Mouse (Mus musculus): Measurements from ENCODE around the gene Tsen15. TPM values are rescaled to one million over a fixed set of nuclear protein-coding genes. Genes with fewer than 3 reads are reported as not detected.

Gene Tsen15
- 75.9 and 94.4 TPM in 2 replicates for polyA plus RNA-seq (2016; fragmentation: Nextera tagmentation; extraction: Ambion mirVana)

DNA sequence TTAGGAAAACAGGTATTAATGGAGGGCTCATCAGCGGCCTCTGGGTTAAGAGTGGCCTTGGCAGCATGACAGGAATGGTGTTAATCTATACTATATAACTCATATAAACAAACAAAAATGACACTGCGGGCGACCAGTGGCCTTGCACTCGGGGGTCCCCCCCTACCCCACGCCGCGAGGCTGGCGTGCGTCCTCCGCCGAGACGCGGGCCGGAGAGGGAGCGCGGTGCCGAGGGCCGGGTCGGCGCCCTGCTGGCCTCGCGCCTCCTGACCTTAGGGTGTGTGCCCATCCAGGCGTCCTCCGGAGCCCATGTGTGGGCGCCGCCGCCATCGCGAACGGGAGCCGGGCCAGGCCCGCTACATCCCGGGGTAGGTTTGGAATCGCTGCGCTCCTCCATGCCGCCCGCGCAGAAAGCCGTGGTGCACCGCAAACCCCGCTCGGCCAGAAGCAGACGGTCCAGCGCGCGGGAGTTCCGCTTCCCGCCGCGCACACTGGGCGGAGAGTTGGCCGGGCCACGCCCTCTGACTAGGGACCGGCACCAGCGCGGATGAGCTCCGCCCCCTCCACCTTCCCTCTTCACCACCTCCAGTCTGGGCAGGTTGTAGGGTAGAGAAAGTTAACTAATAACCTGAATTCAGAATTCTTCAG is at the start of gene Tsen15:
TSS of gene Tsen15 (minus strand) at position 501 of the 648 bp plus-strand sequence.
- Histone ChIP-seq H3K27ac (peak within 1 kb of the TSS; percentile 88), H3K36me3 (peaks cover 9% of the 10 kb centered on the region), H3K27me3 (ENCODE audit: insufficient read depth, poor library complexity, severe bottlenecking) (no peaks in the 10 kb centered on the region), H3K4me1 (0 out of 2 replicates have a peak, but pooled peaks cover 3% of the 10 kb centered on the region), H3K4me3 (peak within 1 kb of the TSS; percentile 84), H3K9me3 (no peaks in the 10 kb centered on the region)
- peak; percentile 93 for DNase-seq (ENCODE audit: low spot score)
- under 1% methylated on average over 57 of the region's 57 CpGs for WGBS

DNA sequence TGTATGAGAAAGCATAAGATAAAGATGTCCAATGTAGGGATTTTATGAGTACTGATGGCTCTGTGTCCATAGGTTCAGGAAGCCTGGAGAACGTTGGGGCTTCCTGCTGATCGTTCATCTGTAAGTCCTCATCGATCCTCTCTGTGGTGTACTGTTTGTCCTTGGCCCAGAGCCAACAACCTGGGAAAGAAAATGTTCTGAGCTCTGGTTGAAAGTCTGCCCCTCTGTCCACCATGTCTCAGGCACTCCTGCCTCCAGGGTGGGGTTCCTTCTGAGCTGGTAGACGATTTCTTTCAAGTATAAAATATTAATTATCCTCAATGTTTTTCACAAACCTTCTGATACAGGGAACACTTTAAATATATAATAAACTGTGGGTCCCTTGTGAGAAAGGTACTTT is 47.7 kb upstream of the Tsen15 start:
- Histone ChIP-seq H3K9me3 (no peaks in the 10 kb centered on the region), H3K4me1 (no peaks in the 10 kb centered on the region), H3K27ac (no peak overlapping the region), H3K36me3 (no peaks in the 10 kb centered on the region), H3K4me3 (no peak overlapping the region), H3K27me3 (ENCODE audit: insufficient read depth, poor library complexity, severe bottlenecking) (no peaks in the 10 kb centered on the region)
- DNase-seq (ENCODE audit: low spot score), result no peak
- 72% methylated on average over 4 of the region's 4 CpGs for WGBS

DNA sequence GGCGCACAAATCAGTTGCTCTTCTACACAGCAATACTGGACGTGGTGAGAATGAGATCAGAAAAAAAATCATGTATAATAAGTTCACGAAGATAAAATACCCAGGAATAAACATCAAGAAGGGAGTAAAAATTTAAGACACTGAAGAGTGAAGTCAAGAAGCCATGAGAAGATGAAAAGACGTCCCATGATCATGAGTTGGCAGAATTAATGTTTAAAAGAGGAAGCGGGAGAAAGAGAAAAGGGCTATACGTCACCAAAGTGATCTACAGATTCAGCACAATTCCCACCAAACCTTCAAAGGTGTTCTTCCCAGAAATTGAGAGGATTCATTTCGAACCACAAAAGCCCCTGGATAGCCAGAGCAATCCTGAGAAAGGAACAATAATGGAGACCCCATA is 43.3 kb upstream of the Tsen15 start:
- no peak overlapping the region for H3K4me3 ChIP-seq
- 81% methylated on average over 7 of the region's 7 CpGs for WGBS
- DNase-seq (ENCODE audit: low spot score), result no peak
- no peak overlapping the region for H3K27ac ChIP-seq
- no peaks in the 10 kb centered on the region for H3K27me3 ChIP-seq (ENCODE audit: insufficient read depth, poor library complexity, severe bottlenecking)
- H3K36me3 ChIP-seq, result no peaks in the 10 kb centered on the region
- H3K4me1 ChIP-seq, result 0 out of 2 replicates have a peak, but pooled peaks cover 6% of the 10 kb centered on the region
- H3K9me3 ChIP-seq, result no peaks in the 10 kb centered on the region

DNA sequence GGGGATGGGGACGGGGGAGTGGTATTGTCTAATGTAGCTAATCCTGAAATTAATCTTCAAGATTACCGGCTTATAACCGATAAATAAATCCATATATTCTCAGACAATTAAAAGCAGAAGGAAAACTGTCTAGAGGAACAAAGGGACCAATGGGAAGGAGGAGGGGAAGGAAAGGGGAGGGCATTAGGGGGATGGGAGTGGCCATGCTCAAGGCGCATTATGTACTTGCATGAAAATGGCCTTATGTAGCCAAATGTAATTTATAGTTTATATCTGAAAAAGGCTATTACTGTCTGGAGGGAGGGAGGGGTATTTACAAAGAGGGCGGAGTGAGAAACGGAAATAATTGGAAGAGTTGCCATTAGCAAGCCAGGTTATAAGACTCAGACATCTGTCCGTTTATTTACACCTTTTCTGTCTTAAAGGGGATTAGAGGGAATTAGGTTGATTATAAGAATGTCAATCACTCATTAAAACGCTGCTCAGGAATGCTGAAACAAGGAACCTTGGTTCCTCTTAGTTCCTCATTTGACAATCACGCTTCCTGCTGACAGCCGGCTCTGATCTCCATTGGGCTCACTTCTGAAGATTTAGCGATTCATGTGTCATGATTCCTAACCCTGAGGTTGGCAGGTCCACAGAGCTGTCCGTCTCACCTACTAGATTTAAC is 41.6 kb upstream of the Tsen15 start:
- Histone ChIP-seq H3K27me3 (ENCODE audit: insufficient read depth, poor library complexity, severe bottlenecking) (no peaks in the 10 kb centered on the region), H3K4me3 (no peak overlapping the region), H3K36me3 (no peaks in the 10 kb centered on the region), H3K27ac (no peak overlapping the region), H3K4me1 (peaks cover 16% of the 10 kb centered on the region), H3K9me3 (no peaks in the 10 kb centered on the region)
- DNase-seq (ENCODE audit: low spot score), result no peak
- WGBS, result 71% methylated on average over 12 of the region's 12 CpGs

GRCm38 (mm10) chr1:152423052-152423451 is 36.6 kb upstream of the Tsen15 start:
- H3K27ac ChIP-seq, result peak overlapping the region; percentile 83
- H3K4me1 ChIP-seq, result peaks cover 40% of the 10 kb centered on the region
- H3K4me3 ChIP-seq, result no peak overlapping the region
- H3K9me3 ChIP-seq, result no peaks in the 10 kb centered on the region
- 61% methylated on average over 3 of the region's 3 CpGs for WGBS
- H3K36me3 ChIP-seq, result no peaks in the 10 kb centered on the region; the same call in 1 of the 2 replicates
- DNase-seq (ENCODE audit: low spot score), result no peak
- H3K27me3 ChIP-seq (ENCODE audit: insufficient read depth, poor library complexity, severe bottlenecking), result no peaks in the 10 kb centered on the region

- WGBS, result 82% methylated on average over 3 of the region's 3 CpGs
- Histone ChIP-seq H3K4me1 (peaks cover 47% of the 10 kb centered on the region), H3K36me3 (no peaks in the 10 kb centered on the region; the same call in 1 of the 2 replicates)
Measured at GRCm38 (mm10) chr1:152422295-152422694, 35.8 kb upstream of the Tsen15 start.

GRCm38 (mm10) chr1:152417602-152418001 is 31.1 kb upstream of the Tsen15 start:
- WGBS, result 21% methylated on average over 5 of the region's 5 CpGs
- H3K4me1 ChIP-seq, result peaks cover 42% of the 10 kb centered on the region
- DNase-seq (ENCODE audit: low spot score), result no peak
- no peak overlapping the region for H3K4me3 ChIP-seq
- peak overlapping the region; percentile 50 for H3K27ac ChIP-seq
- H3K9me3 ChIP-seq, result no peaks in the 10 kb centered on the region
- no peaks in the 10 kb centered on the region for H3K27me3 ChIP-seq (ENCODE audit: insufficient read depth, poor library complexity, severe bottlenecking)
- no peaks in the 10 kb centered on the region; the same call in 1 of the 2 replicates for H3K36me3 ChIP-seq

More at GRCm38 (mm10) chr1:152422295-152422694, 35.8 kb upstream of the Tsen15 start:
- Histone ChIP-seq H3K4me3 (no peak overlapping the region), H3K27ac (peak overlapping the region; percentile 7; the same call in 1 of the 2 replicates), H3K27me3 (ENCODE audit: insufficient read depth, poor library complexity, severe bottlenecking) (no peaks in the 10 kb centered on the region), H3K9me3 (no peaks in the 10 kb centered on the region)
- DNase-seq (ENCODE audit: low spot score), result no peak

- Histone ChIP-seq H3K4me3 (no peak overlapping the region), H3K9me3 (peaks cover 5% of the 10 kb centered on the region; the same call in 1 of the 2 replicates), H3K27ac (no peak overlapping the region), H3K27me3 (ENCODE audit: insufficient read depth, poor library complexity, severe bottlenecking) (no peaks in the 10 kb centered on the region), H3K4me1 (peaks cover 33% of the 10 kb centered on the region), H3K36me3 (peaks cover 6% of the 10 kb centered on the region; the same call in 1 of the 2 replicates)
- WGBS, result 58% methylated on average over 13 of the region's 13 CpGs
- no peak for DNase-seq (ENCODE audit: low spot score)
Measured at GRCm38 (mm10) chr1:152416306-152416904, 29.9 kb upstream of the Tsen15 start.

DNA sequence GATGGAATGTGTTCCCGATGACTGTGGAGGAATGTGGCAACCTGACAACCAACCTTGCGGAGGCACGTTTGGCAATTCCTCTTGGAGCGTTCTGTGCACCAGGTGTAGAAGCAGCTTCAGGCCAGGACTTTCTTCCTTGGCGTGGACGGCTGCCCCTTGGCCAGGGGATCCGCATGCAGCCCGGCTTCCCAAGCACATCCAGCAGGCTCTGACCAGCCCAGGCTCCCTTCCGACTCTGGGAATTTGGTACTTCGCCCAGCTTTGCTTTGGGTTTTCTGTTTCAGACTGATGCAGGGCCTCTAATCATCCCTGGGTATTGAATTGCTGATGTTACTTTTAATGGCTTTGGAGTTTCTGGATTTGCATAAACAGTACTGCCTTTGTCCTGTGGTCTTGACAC is 28.0 kb upstream of the Tsen15 start:
- Histone ChIP-seq H3K9me3 (peaks cover 5% of the 10 kb centered on the region; the same call in 1 of the 2 replicates), H3K27ac (no peak overlapping the region)
- WGBS, result 82% methylated on average over 10 of the region's 10 CpGs

GRCm38 (mm10) chr1:152413961-152414360 is 27.5 kb upstream of the Tsen15 start:
- Histone ChIP-seq H3K4me1 (peaks cover 29% of the 10 kb centered on the region), H3K36me3 (peaks cover 6% of the 10 kb centered on the region; the same call in 1 of the 2 replicates), H3K4me3 (no peak overlapping the region), H3K27ac (no peak overlapping the region), H3K9me3 (peaks cover 5% of the 10 kb centered on the region; the same call in 1 of the 2 replicates), H3K27me3 (ENCODE audit: insufficient read depth, poor library complexity, severe bottlenecking) (no peaks in the 10 kb centered on the region)
- WGBS, result 77% methylated on average over 1 of the region's 1 CpGs
- no peak for DNase-seq (ENCODE audit: low spot score)

More for the DNA sequence above, 28.0 kb upstream of the Tsen15 start:
- Histone ChIP-seq H3K4me3 (no peak overlapping the region), H3K4me1 (peaks cover 29% of the 10 kb centered on the region), H3K36me3 (peaks cover 6% of the 10 kb centered on the region; the same call in 1 of the 2 replicates), H3K27me3 (ENCODE audit: insufficient read depth, poor library complexity, severe bottlenecking) (no peaks in the 10 kb centered on the region)
- DNase-seq (ENCODE audit: low spot score), result no peak

GRCm38 (mm10) chr1:152413116-152413515 is 26.6 kb upstream of the Tsen15 start:
- peaks cover 24% of the 10 kb centered on the region for H3K4me1 ChIP-seq
- no peak overlapping the region for H3K27ac ChIP-seq
- H3K4me3 ChIP-seq, result no peak overlapping the region
- peaks cover 6% of the 10 kb centered on the region; the same call in 1 of the 2 replicates for H3K36me3 ChIP-seq
- H3K9me3 ChIP-seq, result peaks cover 5% of the 10 kb centered on the region; the same call in 1 of the 2 replicates
- DNase-seq (ENCODE audit: low spot score), result no peak
- 97% methylated on average over 2 of the region's 2 CpGs for WGBS
- no peaks in the 10 kb centered on the region for H3K27me3 ChIP-seq (ENCODE audit: insufficient read depth, poor library complexity, severe bottlenecking)

DNA sequence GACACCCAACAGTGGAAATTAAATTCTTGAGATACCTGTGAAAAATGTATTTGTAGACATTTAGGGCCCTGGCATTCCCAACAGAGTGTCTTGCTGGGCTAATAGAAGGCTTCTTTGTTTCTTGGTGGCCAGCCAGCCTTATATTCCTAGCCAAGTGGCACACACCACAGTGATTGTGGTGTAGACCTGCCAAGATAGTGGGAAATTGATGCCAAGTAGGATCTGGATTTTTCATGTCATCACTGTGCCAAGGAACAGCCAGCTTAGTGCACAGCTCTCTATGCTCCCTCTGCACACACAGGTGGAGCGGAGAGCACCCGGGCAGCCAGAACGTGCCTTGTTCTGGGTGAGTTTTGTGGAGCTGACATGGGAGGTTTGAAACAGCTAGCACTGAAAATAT is 24.2 kb upstream of the Tsen15 start:
- Histone ChIP-seq H3K4me1 (peaks cover 2% of the 10 kb centered on the region), H3K27ac (no peak overlapping the region), H3K27me3 (ENCODE audit: insufficient read depth, poor library complexity, severe bottlenecking) (no peaks in the 10 kb centered on the region), H3K36me3 (peaks cover 6% of the 10 kb centered on the region; the same call in 1 of the 2 replicates), H3K9me3 (peaks cover 5% of the 10 kb centered on the region; the same call in 1 of the 2 replicates), H3K4me3 (no peak overlapping the region)
- DNase-seq (ENCODE audit: low spot score), result no peak
- WGBS, result 87% methylated on average over 3 of the region's 3 CpGs
